Mouse (Mus musculus) spleen, adult 2 months (tissue): ENCODE measurements around the gene Pla2g4d.

Source experiments
- CTCF ChIP-seq: fragments of 200-500 bp; IDR thresholded peaks from 2 replicates; pipeline ENCODE4 v1.5.1; 2011; ENCODE audit warnings: mild to moderate bottlenecking, inconsistent platforms; ENCODE audit not compliant: insufficient read depth, insufficient read length, insufficient replicate concordance; ENCODE audit errors: extremely low read depth
- POLR2A ChIP-seq: fragments of 200-500 bp; IDR thresholded peaks from 2 replicates; pipeline ENCODE4 v1.6.1; 2011; ENCODE audit warnings: low read depth, low read length, inconsistent platforms

DNA sequence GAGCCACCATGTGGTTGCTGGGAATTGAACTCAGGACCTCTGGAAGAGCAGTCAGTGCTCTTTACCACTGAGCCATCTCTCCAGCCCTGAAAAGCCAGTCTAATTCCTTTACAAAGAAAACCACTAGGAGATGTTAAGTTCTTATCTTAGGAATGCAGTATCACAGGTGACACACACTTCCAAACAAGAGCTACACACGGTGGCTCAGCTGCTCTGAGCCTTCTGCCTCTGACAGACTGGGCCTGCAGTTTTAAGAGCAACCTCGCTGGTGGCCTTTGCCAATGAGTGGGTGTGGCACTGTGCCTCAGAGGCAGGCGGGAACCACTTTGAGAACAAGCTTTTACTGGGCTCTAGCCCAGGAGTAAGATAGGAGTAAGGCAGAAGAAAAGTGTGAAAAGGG, 15.1 kb upstream of the Pla2g4d start:
- TF ChIP-seq CTCF: no peak
- no peak for TF ChIP-seq POLR2A
